Mouse (Mus musculus) E14TG2a.4 (cell line): ENCODE data around the gene Ttll5.
A peak's percentile ranks its signal among the peaks of the same experiment; 100 is the strongest.

Source experiments
- H3K27me3 ChIP-seq: 2 replicates; pipeline ENCODE4 v1.6.1; 2014; ENCODE audit warnings: low read length, control low read depth; ENCODE audit not compliant: insufficient read depth
- H3K36me3 ChIP-seq: 2 replicates; pipeline ENCODE4 v1.6.1; 2014; ENCODE audit warnings: low read length, control low read depth; ENCODE audit not compliant: insufficient read depth
- H3K4me1 ChIP-seq: replicated peaks from 2 replicates; pipeline ENCODE4 v1.6.1; 2014; ENCODE audit warnings: low read depth, low read length, control low read depth
- H3K4me3 ChIP-seq: replicated peaks from 2 replicates; pipeline ENCODE4 v1.5.1; 2014; ENCODE audit warnings: mild to moderate bottlenecking, low read length
- H3K9me3 ChIP-seq: 2 replicates; pipeline ENCODE4 v1.6.1; 2014; ENCODE audit warnings: low read length, control low read depth
- CTCF ChIP-seq: conservative IDR thresholded peaks from 2 replicates; pipeline ENCODE4 v1.5.1; 2014; ENCODE audit warnings: low read length
- NANOG ChIP-seq: IDR thresholded peaks from 2 replicates; pipeline ENCODE4 v1.6.1; 2014; ENCODE audit warnings: borderline replicate concordance, low read length, mixed read lengths
- POU5F1 ChIP-seq: IDR thresholded peaks from 2 replicates; pipeline ENCODE4 v1.6.1; 2014; ENCODE audit warnings: low read length, borderline replicate concordance

Ttll5 gene

GRCm38 (mm10) chr12:86057516-86057915 lies 233.1 kb downstream of the Ttll5 start:
- Histone ChIP-seq H3K27me3 (no peaks in the 10 kb centered on the region), H3K4me1 (no peaks in the 10 kb centered on the region), H3K4me3 (no peak overlapping the region), H3K9me3 (no peaks in the 10 kb centered on the region), H3K36me3 (no peaks in the 10 kb centered on the region)
- TF ChIP-seq NANOG (no peak), CTCF (no peak), POU5F1 (no peak)

- H3K9me3 ChIP-seq, result no peaks in the 10 kb centered on the region
- no peaks in the 10 kb centered on the region; the same call in 1 of the 2 replicates for H3K27me3 ChIP-seq
- no peaks in the 10 kb centered on the region for H3K4me1 ChIP-seq
- H3K4me3 ChIP-seq, result no peak overlapping the region
- no peak for TF ChIP-seq NANOG
- TF ChIP-seq CTCF, result no peak
- TF ChIP-seq POU5F1, result no peak
- no peaks in the 10 kb centered on the region for H3K36me3 ChIP-seq
These were observed 234.9 kb downstream of the Ttll5 start for GRCm38 (mm10) chr12:86059341-86059740.

- no peaks in the 10 kb centered on the region for H3K9me3 ChIP-seq
- peaks cover 8% of the 10 kb centered on the region for H3K4me1 ChIP-seq
- H3K36me3 ChIP-seq, result no peaks in the 10 kb centered on the region
- peaks cover 20% of the 10 kb centered on the region for H3K27me3 ChIP-seq
- no peak overlapping the region for H3K4me3 ChIP-seq
- TF ChIP-seq CTCF (no peak), NANOG (no peak), POU5F1 (no peak)
These were observed 240.3 kb downstream of the Ttll5 start for GRCm38 (mm10) chr12:86064796-86065195.

- peaks cover 37% of the 10 kb centered on the region for H3K27me3 ChIP-seq
- TF ChIP-seq NANOG (no peak), CTCF (no peak), POU5F1 (no peak)
These were observed 247.0 kb downstream of the Ttll5 start for GRCm38 (mm10) chr12:86071432-86071831.

GRCm38 (mm10) chr12:86074681-86075080 lies 250.2 kb downstream of the Ttll5 start:
- Histone ChIP-seq H3K4me1 (peaks cover 33% of the 10 kb centered on the region), H3K4me3 (no peak overlapping the region), H3K9me3 (no peaks in the 10 kb centered on the region), H3K36me3 (no peaks in the 10 kb centered on the region), H3K27me3 (peaks cover 52% of the 10 kb centered on the region)
- TF ChIP-seq NANOG (no peak), CTCF (no peak), POU5F1 (no peak)

More at GRCm38 (mm10) chr12:86071432-86071831, 247.0 kb downstream of the Ttll5 start:
- no peaks in the 10 kb centered on the region for H3K9me3 ChIP-seq
- H3K4me1 ChIP-seq, result peaks cover 22% of the 10 kb centered on the region
- H3K36me3 ChIP-seq, result no peaks in the 10 kb centered on the region
- H3K4me3 ChIP-seq, result no peak overlapping the region

GRCm38 (mm10) chr12:86075358-86075757 lies 250.9 kb downstream of the Ttll5 start:
- Histone ChIP-seq H3K4me3 (0 out of 2 replicates have a peak overlapping the region, but pooled peaks have one; percentile 17), H3K27me3 (peaks cover 57% of the 10 kb centered on the region), H3K9me3 (peaks cover 3% of the 10 kb centered on the region; the same call in 1 of the 2 replicates), H3K36me3 (no peaks in the 10 kb centered on the region), H3K4me1 (peaks cover 33% of the 10 kb centered on the region)
- no peak for TF ChIP-seq CTCF
- no peak for TF ChIP-seq NANOG

DNA sequence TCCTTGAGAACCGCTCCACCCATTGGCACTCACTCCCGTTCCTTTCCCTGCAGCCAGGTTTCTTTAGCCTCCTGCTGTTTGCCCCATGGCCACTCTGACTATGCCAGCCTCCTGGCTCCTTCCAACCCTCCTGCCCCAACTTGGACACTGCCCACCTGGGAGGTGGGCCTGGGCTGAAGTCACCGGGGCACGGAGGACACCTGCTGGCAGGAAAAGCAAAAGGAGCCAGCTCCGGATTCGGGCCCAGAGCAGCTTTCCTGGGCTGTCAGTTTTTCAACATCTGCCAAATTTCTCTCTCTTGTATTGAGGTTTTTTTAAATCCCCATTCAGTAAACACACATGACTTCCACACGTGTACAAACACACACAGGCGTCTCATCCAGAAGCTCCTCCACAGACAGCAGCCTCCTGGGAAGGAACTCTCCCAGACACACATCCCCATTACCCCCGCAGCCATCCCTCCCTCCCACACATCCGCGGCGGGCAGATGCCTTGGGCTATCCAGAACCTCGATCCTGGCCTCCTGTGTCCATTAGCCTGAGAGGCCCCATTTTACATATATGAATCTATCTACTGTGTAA lies 252.0 kb downstream of the Ttll5 start:
- Histone ChIP-seq H3K4me1 (peaks cover 27% of the 10 kb centered on the region), H3K9me3 (peaks cover 6% of the 10 kb centered on the region; the same call in 1 of the 2 replicates), H3K4me3 (no peak overlapping the region; the same call in 1 of the 2 replicates), H3K36me3 (no peaks in the 10 kb centered on the region), H3K27me3 (peaks cover 68% of the 10 kb centered on the region)
- TF ChIP-seq POU5F1, result no peak
- TF ChIP-seq CTCF, result no peak
- TF ChIP-seq NANOG, result no peak

DNA sequence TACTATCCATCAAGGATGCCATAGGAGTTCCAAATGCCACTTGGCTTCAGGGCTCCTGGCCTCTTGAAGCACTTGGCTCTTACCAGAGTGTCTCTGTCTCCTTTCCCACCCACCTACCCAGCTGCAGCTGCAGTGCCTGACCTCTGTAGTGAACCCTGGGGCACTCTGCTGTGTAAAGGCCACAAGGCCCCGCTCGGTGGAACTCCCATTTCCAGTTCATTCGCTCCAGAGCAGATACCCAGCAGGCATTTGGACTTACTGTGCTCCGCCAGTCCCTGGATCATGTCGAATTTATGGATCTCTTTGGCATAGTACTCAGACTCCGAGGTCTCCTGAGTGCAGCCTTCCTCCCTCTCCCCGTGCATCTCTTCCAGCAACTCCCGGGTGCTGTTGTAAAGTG lies 252.9 kb downstream of the Ttll5 start:
- Histone ChIP-seq H3K9me3 (peaks cover 6% of the 10 kb centered on the region; the same call in 1 of the 2 replicates), H3K27me3 (peaks cover 76% of the 10 kb centered on the region), H3K4me3 (no peak overlapping the region), H3K4me1 (peaks cover 27% of the 10 kb centered on the region), H3K36me3 (no peaks in the 10 kb centered on the region)
- no peak for TF ChIP-seq NANOG
- no peak for TF ChIP-seq CTCF
- TF ChIP-seq POU5F1, result no peak

GRCm38 (mm10) chr12:86077736-86078135 lies 253.3 kb downstream of the Ttll5 start:
- no peaks in the 10 kb centered on the region for H3K36me3 ChIP-seq
- peaks cover 77% of the 10 kb centered on the region for H3K27me3 ChIP-seq
- peaks cover 6% of the 10 kb centered on the region; the same call in 1 of the 2 replicates for H3K9me3 ChIP-seq
- H3K4me3 ChIP-seq, result peak overlapping the region; percentile 81
- H3K4me1 ChIP-seq, result peaks cover 29% of the 10 kb centered on the region
- TF ChIP-seq POU5F1 (no peak), NANOG (no peak), CTCF (no peak)
